Mouse (Mus musculus) gastrocnemius, postnatal 14 days (tissue): ENCODE data around the gene Mgst1. TPM values are rescaled to one million over a fixed set of nuclear protein-coding genes. Genes with fewer than 3 reads are reported as not detected.

Experiments
- DNase-seq: peaks from one replicate; pipeline ENCODE4 v3.0.0; 2021; ENCODE audit warnings: mixed read lengths
- intact Hi-C: fragments of 180-260 bp; cut with DNase I; formaldehyde crosslinking; loops from one replicate; pipeline ENCODE4 v1.15.1; 2025; ENCODE audit warnings: low total_unique reads
- long read RNA-seq, 2 experiments: library from polyadenylated mRNA; stranded (forward); transcript quantifications; one replicate each; pipeline ENCODE4 v2.0.0; 2021
- total RNA-seq, 2 experiments: library from RNA; stranded (reverse); gene quantifications; 2 replicates each; pipeline ENCODE4 v1.2.3; 2021

Gene Mgst1
- total RNA-seq: 1 to 10 TPM; 9.4 to 9.8 TPM
- long read RNA-seq, experiment 1, partial matches to known transcripts: 1 of 4 reads
- long read RNA-seq, experiment 1, other reads (novel, unspliced or antisense): 0 of 4 reads
- long read RNA-seq, experiment 2, transcript Mgst1-201 (4 exons, 1,167 nt): major isoform, 9 of 9 reads
- long read RNA-seq, experiment 2, partial matches to known transcripts: 0 of 9 reads
- long read RNA-seq, experiment 2, other reads (novel, unspliced or antisense): 0 of 9 reads

- no peak for DNase-seq
- intact Hi-C loops: no loop called here
Observed at GRCm38 (mm10) chr6:138139930-138140329, at the start of gene Mgst1. TSS of gene Mgst1 (plus strand) at chr6:138140316.

GRCm38 (mm10) chr6:138092432-138092831 is 47.7 kb upstream of the Mgst1 start:
- no peak for DNase-seq
- intact Hi-C loops: no loop called here

GRCm38 (mm10) chr6:138095060-138095459 is 45.1 kb upstream of the Mgst1 start:
- intact Hi-C loops: no loop called here
- no peak for DNase-seq

GRCm38 (mm10) chr6:138099646-138100045 is 40.5 kb upstream of the Mgst1 start:
- no peak for DNase-seq
- intact Hi-C loops: no loop called here

- intact Hi-C loops: no loop called here
- no peak for DNase-seq
Observed at GRCm38 (mm10) chr6:138101843-138102242, 38.3 kb upstream of the Mgst1 start.

- DNase-seq: no peak
- intact Hi-C loops: no loop called here
Observed at GRCm38 (mm10) chr6:138102940-138103339, 37.2 kb upstream of the Mgst1 start.

- intact Hi-C loops: no loop called here
Observed at GRCm38 (mm10) chr6:138104559-138104958, 35.6 kb upstream of the Mgst1 start.

GRCm38 (mm10) chr6:138117496-138117895 is 22.6 kb upstream of the Mgst1 start:
- DNase-seq: no peak
- intact Hi-C loops: no loop called here

More at GRCm38 (mm10) chr6:138104559-138104958, 35.6 kb upstream of the Mgst1 start:
- no peak for DNase-seq

GRCm38 (mm10) chr6:138128392-138129335 is 11.5 kb upstream of the Mgst1 start:
- intact Hi-C loops: no loop called here
- DNase-seq: no peak

GRCm38 (mm10) chr6:138130541-138130940 is 9.6 kb upstream of the Mgst1 start:
- intact Hi-C loops: no loop called here
- no peak for DNase-seq

GRCm38 (mm10) chr6:138140336-138140735 is 220 bp downstream of the Mgst1 start:
- DNase-seq: peak; percentile 36
- intact Hi-C loops: no loop called here

- intact Hi-C loops: no loop called here
Observed at GRCm38 (mm10) chr6:138141111-138141592, 1.0 kb downstream of the Mgst1 start.

GRCm38 (mm10) chr6:138142604-138143003 is 2.5 kb downstream of the Mgst1 start:
- intact Hi-C loops: no loop called here
- DNase-seq: no peak

More at GRCm38 (mm10) chr6:138141111-138141592, 1.0 kb downstream of the Mgst1 start:
- peak; percentile 67 for DNase-seq

- intact Hi-C loops: no loop called here
- DNase-seq: no peak
Observed at GRCm38 (mm10) chr6:138143450-138143849, 3.3 kb downstream of the Mgst1 start.

- intact Hi-C loops: loop anchor here (5.0 kb wide), 1 partner anchor 356 kb away; no protein-coding TSS in a partner anchor
- DNase-seq: peak; percentile 74
Observed at GRCm38 (mm10) chr6:138153111-138153510, 13.0 kb downstream of the Mgst1 start.

- no peak for DNase-seq
- intact Hi-C loops: no loop called here
Observed at GRCm38 (mm10) chr6:138163920-138164319, 23.8 kb downstream of the Mgst1 start.

- no peak for DNase-seq
- intact Hi-C loops: no loop called here
Observed at GRCm38 (mm10) chr6:138171480-138172224, 31.5 kb downstream of the Mgst1 start.
